Mouse (Mus musculus): ENCODE measurements around the gene Ehhadh. TPM values are rescaled to one million over a fixed set of nuclear protein-coding genes. Genes with fewer than 3 reads are reported as not detected.

Ehhadh gene
- polyA plus RNA-seq, 1 experiment from 2014 or later, result 1.9 TPM

Other genes with a start within 250 kb of the Ehhadh start
- gene 2510009E07Rik, start 93.1 kb downstream of the Ehhadh start, polyA plus RNA-seq (2015; fragmentation: Nextera tagmentation; extraction: Ambion mirVana), result 60.1 and 61.7 TPM in 2 replicates
- 7.0 and 7.5 TPM in 2 replicates for gene Map3k13, start 6.5 kb upstream of the Ehhadh start, polyA plus RNA-seq (2015; fragmentation: Nextera tagmentation; extraction: Ambion mirVana)
- 40.2 and 40.5 TPM in 2 replicates for gene Tmem41a, start 159.7 kb upstream of the Ehhadh start, polyA plus RNA-seq (2015; fragmentation: Nextera tagmentation; extraction: Ambion mirVana)
- 0.41 and 0.80 TPM in 2 replicates for gene Liph, start 207.9 kb upstream of the Ehhadh start, polyA plus RNA-seq (2015; fragmentation: Nextera tagmentation; extraction: Ambion mirVana)
- gene Senp2, start 221.7 kb upstream of the Ehhadh start, polyA plus RNA-seq (2015; fragmentation: Nextera tagmentation; extraction: Ambion mirVana), result 46.3 and 49.7 TPM in 2 replicates